ENCODE assay signal across 8 mouse cellular contexts in the genomic region with DNA sequence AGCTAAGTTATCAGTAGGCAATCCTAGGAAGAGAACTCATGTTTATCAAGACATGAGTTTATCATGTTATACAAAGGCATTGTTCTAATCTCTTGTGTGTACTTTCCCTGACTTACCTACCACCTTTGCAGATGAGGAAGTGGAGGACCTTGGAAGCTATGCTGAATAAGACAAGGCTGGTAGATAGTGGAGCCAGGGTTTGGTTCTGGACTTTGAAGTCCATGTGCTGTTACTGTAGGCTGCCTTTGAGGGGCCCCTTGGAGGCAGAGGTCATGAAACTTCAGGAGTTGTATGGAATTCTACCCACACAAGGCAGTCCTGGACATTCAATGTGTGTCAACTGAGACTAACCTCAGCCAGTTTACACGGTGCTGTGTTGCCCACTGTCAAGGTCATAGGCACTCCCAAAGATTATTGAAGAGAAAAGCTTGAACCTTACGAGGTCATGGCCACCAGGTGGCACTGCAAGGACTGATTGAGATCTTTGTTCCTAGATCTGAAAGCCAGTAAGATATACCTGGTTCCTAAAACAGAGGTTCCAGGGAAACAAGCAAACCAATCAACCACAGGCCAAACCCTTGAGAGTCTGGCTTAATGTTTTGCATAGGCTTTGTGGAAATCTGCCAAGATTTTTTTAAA.
DNase-seq lines count a peak whose midpoint lies in the region; ATAC-seq lines count a peak whose summit lies in the region.

No protein-coding gene starts in this region.

- ATAC-seq in hindbrain, embryonic 12.5 days (ENCODE audit: low FRiP score): 0 out of 2 replicates have a peak, but pooled peaks have one; percentile 46

- no peak overlapping the region for H3K4me2 ChIP-seq in hindbrain, embryonic 12.5 days (replicated peaks)

- H3K4me1 ChIP-seq in hindbrain, embryonic 12.5 days: no peaks in the 10 kb centered on the region

- H3K36me3 ChIP-seq in hindbrain, embryonic 12.5 days: no peaks in the 10 kb centered on the region

- no peaks in the 10 kb centered on the region for H3K27me3 ChIP-seq in hindbrain, embryonic 12.5 days

- H3K9ac ChIP-seq in hindbrain, embryonic 12.5 days: no peak overlapping the region

- WGBS in hindbrain, embryonic 12.5 days: 23% methylated on average over 2 of the region's 2 CpGs

- H3K4me3 ChIP-seq in hindbrain, embryonic 12.5 days: no peak overlapping the region

- peak; percentile 51 for DNase-seq in ovary, postnatal 36 days (ENCODE audit: low spot score)
- DNase-seq in ovary, adult 18-20 months (ENCODE audit: low spot score): no peak
- peak; percentile 79 for DNase-seq in adrenal gland, postnatal 14 days
- DNase-seq in embryo, embryonic 11.5 days (ENCODE audit: low read depth, low spot score): peak; percentile 55
- peak; percentile 64 to 76 for DNase-seq in left cerebral cortex, postnatal 25 days (ENCODE audit: low spot score in 2 of 2)
- DNase-seq in retina, adult 2 months (ENCODE audit: low read depth, low spot score): peak; percentile 43
- DNase-seq in urinary bladder, postnatal 36 days (ENCODE audit: low spot score in 2 of 2): peak; percentile 45 to 72

- H3K27ac ChIP-seq in hindbrain, embryonic 12.5 days: no peak overlapping the region

- intact Hi-C loops in left cerebral cortex, postnatal 25 days (cut with DNase I): loop anchor here (2.0 to 5.0 kb wide), 2 partner anchors 67 to 94 kb away; a partner anchor contains a TSS

- H3K9me3 ChIP-seq in hindbrain, embryonic 12.5 days (replicated peaks): no peaks in the 10 kb centered on the region
